Mouse (Mus musculus) left cerebral cortex, adult 2 months (tissue): Measurements from ENCODE around the gene Klhl12. TPM values are rescaled to one million over a fixed set of nuclear protein-coding genes. Genes with fewer than 3 reads are reported as not detected.
A peak's percentile ranks its signal among the peaks of the same experiment; 100 is the strongest.

ENCODE experiments used
- DNase-seq, 2 experiments: peaks; one replicate each; pipeline ENCODE4 v3.0.0; 2021 to 2022; ENCODE audit warnings: low spot score in 2 of 2, mixed read lengths in 1 of 2; ENCODE audit errors: extremely low spot score in 1 of 2
- H3K27ac ChIP-seq: fragments of 200-600 bp; 2 replicates; pipeline ENCODE4 v1.8.1; 2022
- H3K4me3 ChIP-seq: fragments of 200-600 bp; 2 replicates; pipeline ENCODE4 v1.8.1; 2022
- CTCF ChIP-seq: fragments of 200-600 bp; IDR thresholded peaks from 2 replicates; pipeline ENCODE4 v1.8.1; 2022; ENCODE audit warnings: antibody characterized with exemption, mild to moderate bottlenecking, moderate library complexity
- intact Hi-C: fragments of 180-260 bp; cut with DNase I; formaldehyde crosslinking; loops from one replicate; pipeline ENCODE4 v1.15.1; 2025
- total RNA-seq, 2 experiments: library from RNA; stranded (reverse); gene quantifications; 2 replicates each; pipeline ENCODE4 v1.2.3; 2021

Klhl12 gene
- total RNA-seq, 2 experiments from 2014 or later, result 36.1 to 38.9 TPM

DNA sequence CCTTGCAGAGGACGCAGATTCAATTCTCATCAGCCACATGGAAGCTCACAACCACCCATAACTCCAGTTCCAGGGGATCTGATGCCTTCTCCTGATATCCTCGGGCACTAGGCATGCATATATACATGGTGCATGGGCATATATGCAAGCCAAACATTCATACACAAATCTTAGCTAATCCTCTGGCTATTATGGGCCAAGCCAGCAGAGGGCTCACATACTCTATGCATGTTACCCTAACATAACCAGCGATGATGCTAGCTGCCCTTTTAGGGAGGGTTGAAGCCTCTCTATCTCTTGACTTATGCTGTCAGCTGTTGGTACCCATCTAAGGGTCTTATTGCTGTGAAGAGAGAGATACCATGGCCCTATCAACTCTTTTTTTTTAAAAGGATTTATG, 4.3 kb upstream of the Klhl12 start:
- H3K27ac ChIP-seq, result no peak overlapping the region
- H3K4me3 ChIP-seq, result no peak overlapping the region
- intact Hi-C loops, result no loop called here
- DNase-seq, result peak; percentile 21 to 44
- peak; percentile 68 for TF ChIP-seq CTCF

DNA sequence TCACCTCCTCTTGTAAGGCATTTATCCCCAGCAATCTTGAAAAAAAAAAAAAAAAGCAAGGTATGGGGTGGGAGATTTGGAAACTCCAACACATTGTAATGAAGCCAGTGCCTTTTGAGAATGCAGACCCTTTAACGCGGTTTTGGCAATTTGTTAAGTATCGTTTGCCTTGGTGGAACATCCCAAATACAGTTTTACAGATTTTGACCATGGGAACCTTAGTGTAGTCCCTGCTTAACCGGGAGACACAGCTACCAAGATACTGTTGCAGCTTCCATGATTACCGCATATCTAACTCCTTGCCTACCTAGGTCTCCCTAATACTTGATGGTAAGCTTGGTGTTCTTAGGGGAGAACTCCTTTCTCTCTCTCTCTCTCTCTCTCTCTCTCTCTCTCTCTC, 729 bp downstream of the Klhl12 start:
- TF ChIP-seq CTCF, result no peak
- H3K27ac ChIP-seq, result no peak overlapping the region; the same call in 1 of the 2 replicates
- peak overlapping the region; percentile 81 for H3K4me3 ChIP-seq
- DNase-seq, result no peak
- intact Hi-C loops, result loop anchor here (5.0 kb wide), 1 partner anchor 36 kb away; the partner anchor contains the start of gene Rabif

DNA sequence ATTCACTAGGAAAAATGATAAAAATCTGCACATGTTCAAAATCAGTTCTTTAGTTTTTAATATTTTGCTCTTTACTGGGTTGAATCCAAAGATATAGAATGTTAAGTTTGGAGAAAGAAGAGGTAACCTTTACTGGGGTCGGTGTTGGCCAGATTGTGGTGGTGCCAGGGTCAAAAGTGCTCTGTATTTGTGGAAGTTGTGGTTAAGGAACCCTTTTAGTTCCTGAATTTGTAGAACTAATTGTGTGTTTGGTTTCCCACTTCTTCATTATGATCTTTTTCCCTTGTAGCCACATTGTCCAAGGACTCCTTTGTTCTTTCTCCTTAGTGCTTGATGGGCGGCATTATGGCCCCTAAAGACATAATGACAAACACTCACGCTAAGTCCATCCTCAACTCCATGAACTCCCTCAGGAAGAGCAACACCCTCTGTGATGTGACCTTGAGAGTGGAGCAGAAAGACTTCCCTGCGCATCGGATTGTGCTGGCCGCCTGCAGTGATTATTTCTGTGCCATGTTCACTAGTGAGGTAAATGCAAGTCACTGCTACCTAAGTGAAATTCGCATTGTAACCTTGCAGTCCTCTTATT, 2.9 kb downstream of the Klhl12 start:
- no peak overlapping the region for H3K4me3 ChIP-seq
- no peak for TF ChIP-seq CTCF
- H3K27ac ChIP-seq, result no peak overlapping the region
- intact Hi-C loops, result loop anchor here (5.0 kb wide), 1 partner anchor 34 kb away; the partner anchor contains the start of gene Rabif
- no peak for DNase-seq

DNA sequence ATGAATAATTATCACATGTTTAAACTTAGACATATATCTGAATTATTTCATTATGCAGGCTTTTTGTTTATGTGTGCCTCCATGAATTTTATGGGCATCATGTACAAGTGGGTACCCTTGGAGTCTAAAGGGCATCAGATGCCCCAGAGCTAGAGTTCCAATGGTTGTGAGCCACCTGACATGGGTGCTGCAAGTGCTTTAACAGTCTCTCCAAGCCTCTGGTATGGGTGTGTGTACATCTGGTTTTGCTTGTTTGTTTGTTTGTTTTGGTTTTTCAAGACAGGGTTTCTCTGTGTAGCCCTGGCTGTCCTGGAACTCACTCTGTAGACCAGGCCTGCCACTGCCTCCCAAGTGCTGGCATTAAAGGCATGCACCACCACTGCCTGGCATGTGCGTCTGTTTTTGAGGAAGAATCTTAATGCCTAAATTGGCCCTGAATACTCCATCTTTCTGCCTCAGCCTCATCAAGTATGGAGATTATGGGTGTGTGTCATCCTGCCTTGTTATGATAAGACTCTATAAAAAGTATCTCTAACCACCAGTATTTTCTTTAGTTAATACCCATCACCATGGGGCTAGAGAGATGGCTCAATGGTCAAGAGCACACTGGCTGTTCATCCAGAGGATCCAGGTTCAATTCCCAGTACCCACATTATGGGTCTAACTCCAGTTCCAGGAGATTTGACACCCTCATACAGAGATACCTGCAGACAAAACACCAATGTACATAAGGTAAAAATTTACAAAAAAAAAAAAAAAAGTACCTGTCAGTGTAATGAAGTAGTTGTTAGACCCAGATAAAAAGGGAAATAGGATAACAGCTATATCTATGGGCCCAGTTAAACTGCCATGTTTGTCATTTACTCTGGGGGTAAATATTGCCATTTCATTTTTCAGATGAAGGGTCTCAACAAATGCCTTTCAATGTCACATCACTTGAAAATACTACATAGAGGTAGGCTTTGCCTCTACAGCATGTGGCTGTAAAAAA, 5.3 kb downstream of the Klhl12 start:
- Histone ChIP-seq H3K27ac (no peak overlapping the region), H3K4me3 (no peak overlapping the region)
- intact Hi-C loops, result no loop called here
- no peak for DNase-seq
- no peak for TF ChIP-seq CTCF

GRCm38 (mm10) chr1:134484623-134485022, 29.3 kb downstream of the Klhl12 start:
- H3K27ac ChIP-seq, result no peak overlapping the region
- intact Hi-C loops, result no loop called here
- TF ChIP-seq CTCF, result no peak
- no peak overlapping the region for H3K4me3 ChIP-seq
- DNase-seq, result no peak

DNA sequence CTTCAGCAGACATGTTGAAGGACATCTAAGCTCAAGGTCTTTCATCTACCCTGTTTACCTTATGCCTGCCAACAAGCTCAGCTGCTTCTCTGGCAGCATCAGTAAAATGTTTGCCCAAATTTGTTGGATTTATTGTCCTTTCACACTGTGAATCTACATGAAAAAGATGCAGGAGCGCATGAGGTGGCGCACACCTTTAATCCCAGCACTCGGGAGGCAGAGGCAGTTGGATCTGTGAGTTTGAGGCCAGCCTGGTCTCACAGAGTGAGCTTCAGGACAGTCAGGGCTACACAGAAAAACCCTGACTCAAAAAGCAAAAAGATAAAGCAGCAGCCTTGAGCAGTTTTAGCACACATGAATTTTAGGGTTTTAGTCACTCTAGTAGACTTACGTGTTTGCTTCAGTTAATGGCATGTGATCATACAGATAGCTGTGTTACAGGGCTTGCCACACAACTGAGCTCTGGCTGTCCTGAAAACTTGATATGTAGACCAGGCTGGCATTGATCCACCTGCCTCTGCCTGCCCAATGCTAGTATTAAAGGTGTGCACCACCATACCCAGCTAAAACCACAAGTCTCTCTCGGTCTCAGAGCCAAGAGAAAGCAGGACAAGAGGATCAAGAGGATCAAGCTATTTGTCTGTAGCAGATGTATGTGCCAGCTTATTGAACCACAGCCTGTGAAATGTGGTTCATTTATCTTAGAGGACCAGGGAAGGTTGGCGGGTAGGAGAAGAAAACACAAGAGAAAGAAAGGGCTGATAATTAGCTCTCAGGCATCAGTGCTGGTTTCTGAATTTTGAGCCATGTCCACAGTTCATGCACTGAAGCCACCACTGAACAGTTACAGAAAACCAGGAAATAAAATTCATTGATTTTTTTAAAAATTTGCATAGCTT, 35.8 kb downstream of the Klhl12 start:
- intact Hi-C loops, result loop anchor here (5.0 kb wide), 1 partner anchor 34 kb away; the partner anchor contains the start of gene Klhl12
- no peak for TF ChIP-seq CTCF
- Histone ChIP-seq H3K27ac (no peak overlapping the region), H3K4me3 (no peak overlapping the region)
- DNase-seq, result no peak

DNA sequence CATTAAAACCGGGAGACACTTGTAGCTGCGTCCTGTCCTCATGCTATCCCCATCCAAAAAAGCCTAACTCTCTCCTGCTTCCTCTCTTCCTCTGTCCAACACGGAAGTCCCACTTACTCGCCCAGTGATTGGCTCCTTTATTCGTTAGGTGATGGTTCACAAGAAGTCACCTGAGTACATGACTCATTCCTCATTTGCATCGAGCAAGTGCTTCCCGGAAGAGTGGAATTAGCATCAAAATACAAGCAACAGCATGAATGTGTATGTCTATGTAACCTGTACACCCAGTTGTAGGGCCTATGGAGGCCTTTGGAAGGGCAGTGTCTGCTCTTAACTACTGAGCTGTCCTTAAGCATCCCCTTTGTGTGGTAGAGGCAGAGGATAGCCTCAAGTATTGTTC, 36.9 kb downstream of the Klhl12 start:
- TF ChIP-seq CTCF, result no peak
- Histone ChIP-seq H3K27ac (no peak overlapping the region), H3K4me3 (no peak overlapping the region)
- intact Hi-C loops, result loop anchor here (5.0 kb wide), 1 partner anchor 35 kb away; the partner anchor contains the start of gene Klhl12
- no peak for DNase-seq

DNA sequence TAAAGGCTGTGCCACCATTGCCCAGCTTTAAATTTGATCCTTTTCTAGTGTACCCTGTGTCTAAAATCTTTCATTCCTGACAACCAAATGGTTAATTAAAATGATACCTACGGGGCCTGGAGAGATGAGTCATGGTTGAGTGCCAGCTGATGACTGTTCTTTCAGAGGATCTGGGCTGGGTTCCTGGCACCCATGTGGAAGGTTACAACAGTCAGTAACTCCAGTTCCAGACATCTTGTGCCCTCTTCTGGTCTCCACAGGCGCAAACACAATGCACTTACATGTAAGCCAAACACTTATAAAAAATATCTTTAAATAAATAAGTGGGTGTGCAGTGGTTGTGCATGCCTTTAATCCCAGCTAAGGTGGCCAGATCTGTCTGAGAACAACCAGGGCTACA, 38.2 kb downstream of the Klhl12 start:
- Histone ChIP-seq H3K27ac (no peak overlapping the region; the same call in 1 of the 2 replicates), H3K4me3 (no peak overlapping the region)
- TF ChIP-seq CTCF, result no peak; the same call in none of the 2 replicates
- intact Hi-C loops, result loop anchor here (5.0 kb wide), 1 partner anchor 36 kb away; the partner anchor contains the start of gene Klhl12
- DNase-seq, result no peak

DNA sequence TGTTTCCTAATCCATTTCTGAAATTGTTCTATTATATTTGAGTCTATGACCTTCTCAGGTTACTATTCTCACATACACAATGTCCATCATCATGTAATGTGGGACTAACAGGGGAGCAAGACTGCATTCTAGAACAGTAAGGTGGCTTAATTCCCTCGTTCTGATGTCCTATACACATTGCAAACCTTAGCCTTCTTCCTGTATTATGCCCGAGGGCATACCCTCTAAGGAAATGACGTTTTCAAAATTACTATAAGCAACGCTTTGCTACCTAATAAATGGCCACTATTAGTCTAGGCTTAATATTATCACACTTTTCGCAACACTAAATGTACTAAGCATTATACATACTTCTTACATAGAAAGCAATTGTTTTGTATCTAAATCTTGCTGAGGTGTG, 38.6 kb downstream of the Klhl12 start:
- Histone ChIP-seq H3K4me3 (peak overlapping the region; percentile 89), H3K27ac (peak overlapping the region; percentile 89)
- intact Hi-C loops, result loop anchor here (2.0 to 5.0 kb wide), 3 partner anchors 37 to 79 kb away; partner anchors contain the start of genes Adipor1, Kdm5b and Klhl12
- no peak for TF ChIP-seq CTCF
- DNase-seq, result no peak

DNA sequence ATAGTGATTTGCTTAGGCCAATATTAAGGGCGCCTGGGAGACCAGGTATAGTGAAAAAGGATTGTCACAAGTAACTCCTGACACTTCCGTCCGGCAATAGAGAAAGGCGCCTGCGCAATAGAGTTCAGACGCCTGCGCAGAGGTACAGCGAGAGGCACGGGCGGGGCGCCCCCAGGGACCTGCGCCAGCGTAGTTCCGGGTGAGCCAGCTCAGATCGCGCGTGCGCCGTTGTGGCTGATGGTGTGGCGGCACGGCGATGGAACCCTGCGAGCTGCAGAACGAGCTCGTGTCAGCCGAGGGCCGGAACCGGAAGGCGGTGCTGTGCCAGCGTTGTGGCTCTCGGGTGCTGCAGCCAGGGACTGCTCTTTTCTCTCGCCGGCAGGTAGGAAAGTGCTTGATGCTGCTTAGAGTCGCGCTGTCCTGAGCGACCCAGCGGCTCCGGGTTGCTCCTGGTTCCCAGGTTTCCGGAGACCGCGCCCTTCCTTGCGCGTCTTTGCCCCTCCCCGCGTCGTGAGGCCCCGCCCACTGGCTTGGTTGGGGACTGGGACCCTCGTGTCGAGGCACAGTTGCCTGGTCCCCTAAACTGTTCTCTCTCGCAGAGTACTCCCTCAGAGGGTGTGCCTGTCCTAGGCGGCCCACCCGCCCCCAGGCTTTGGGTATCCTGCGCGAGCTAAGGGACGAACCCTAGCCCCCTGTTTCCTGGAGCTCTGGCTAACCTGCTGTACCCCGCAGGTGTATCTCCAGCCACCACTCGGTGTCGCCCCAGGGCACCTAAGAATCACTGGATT, 39.3 kb downstream of the Klhl12 start, which contains the start of gene Rabif:
Gene Rabif (plus strand): TSS at position 221 of the 788 bp plus-strand sequence.
- intact Hi-C loops, result loop anchor here (2.0 to 5.0 kb wide), 3 partner anchors 37 to 80 kb away; partner anchors contain the start of genes Adipor1, Kdm5b and Klhl12
- peak; percentile 98 to 99 for DNase-seq
- peak within 1 kb of the TSS; percentile 89 for H3K27ac ChIP-seq
- TF ChIP-seq CTCF, result peak; percentile 34
- peak within 1 kb of the TSS; percentile 89 for H3K4me3 ChIP-seq
